Mouse (Mus musculus) G1E (cell line): ENCODE data around the gene Nmnat2. TPM values are rescaled to one million over a fixed set of nuclear protein-coding genes. Genes with fewer than 3 reads are reported as not detected.

Source experiments
- ATAC-seq: 2 replicates; pipeline ENCODE4 v1.8.0; 2016; ENCODE audit warnings: mild to moderate bottlenecking; ENCODE audit not compliant: insufficient number of reproducible peaks, poor library complexity, low FRiP score, severe bottlenecking; ENCODE audit errors: extremely low read depth
- DNase-seq: peaks from one replicate; pipeline ENCODE4 v3.0.0; 2012; ENCODE audit warnings: low spot score
- H3K27me3 ChIP-seq: 2 replicates; pipeline ENCODE4 v1.6.1; 2012; ENCODE audit warnings: mild to moderate bottlenecking, low read length, inconsistent platforms; ENCODE audit not compliant: insufficient read depth
- H3K36me3 ChIP-seq: replicated peaks from 2 replicates; pipeline ENCODE3; 2012; ENCODE audit warnings: mild to moderate bottlenecking, inconsistent platforms
- H3K4me1 ChIP-seq: 2 replicates; pipeline ENCODE4 v1.6.1; 2012; ENCODE audit warnings: low read depth, low read length, inconsistent platforms, mixed read lengths; ENCODE audit not compliant: insufficient read depth
- H3K4me3 ChIP-seq: 2 replicates; pipeline ENCODE4 v1.5.1; 2012; ENCODE audit warnings: low read depth, mild to moderate bottlenecking, inconsistent platforms, low read length, moderate library complexity, mixed read lengths
- H3K9me3 ChIP-seq: replicated peaks from 2 replicates; pipeline ENCODE4 v1.6.1; 2012; ENCODE audit warnings: inconsistent platforms
- CTCF ChIP-seq: IDR thresholded peaks from 2 replicates; pipeline ENCODE4 v1.5.1; 2012; ENCODE audit warnings: low read depth, low read length, inconsistent platforms, mixed read lengths
- GATA1 ChIP-seq: IDR thresholded peaks from 2 replicates; pipeline ENCODE4 v1.6.1; 2012; ENCODE audit warnings: borderline replicate concordance, low read length, inconsistent platforms, mixed read lengths
- GATA2 ChIP-seq: IDR thresholded peaks from 2 replicates; pipeline ENCODE4 v1.6.1; 2012; ENCODE audit warnings: low read depth, low read length, inconsistent platforms, borderline replicate concordance
- POLR2AphosphoS5 ChIP-seq: IDR thresholded peaks from 2 replicates; pipeline ENCODE4 v1.6.1; 2012; ENCODE audit warnings: low read depth, low read length, inconsistent platforms; ENCODE audit not compliant: insufficient replicate concordance
- TAL1 ChIP-seq: conservative IDR thresholded peaks from 2 replicates; pipeline ENCODE4 v1.6.1; 2012; ENCODE audit warnings: low read depth, low read length, inconsistent platforms, mixed read lengths
- polyA plus RNA-seq: library from polyadenylated mRNA; stranded (reverse); fragments of >175 nt; gene quantifications from 2 replicates; pipeline ENCODE4 v1.2.3, GENCODE M21; 2012
- total RNA-seq, 2 experiments: library from RNA; stranded (forward) in 1 of 2; stranded (reverse) in 1 of 2; fragments of 200-1000 nt in 1 of 2; fragments of >200 nt in 1 of 2; fragmentation: Nextera tagmentation in 1 of 2; gene quantifications; 2 replicates each; pipeline ENCODE4 v1.2.3; 2014 to 2017

Nmnat2 gene
- total and polyA plus RNA-seq, 3 experiments = 0.22 TPM; not detected in 2

DNA sequence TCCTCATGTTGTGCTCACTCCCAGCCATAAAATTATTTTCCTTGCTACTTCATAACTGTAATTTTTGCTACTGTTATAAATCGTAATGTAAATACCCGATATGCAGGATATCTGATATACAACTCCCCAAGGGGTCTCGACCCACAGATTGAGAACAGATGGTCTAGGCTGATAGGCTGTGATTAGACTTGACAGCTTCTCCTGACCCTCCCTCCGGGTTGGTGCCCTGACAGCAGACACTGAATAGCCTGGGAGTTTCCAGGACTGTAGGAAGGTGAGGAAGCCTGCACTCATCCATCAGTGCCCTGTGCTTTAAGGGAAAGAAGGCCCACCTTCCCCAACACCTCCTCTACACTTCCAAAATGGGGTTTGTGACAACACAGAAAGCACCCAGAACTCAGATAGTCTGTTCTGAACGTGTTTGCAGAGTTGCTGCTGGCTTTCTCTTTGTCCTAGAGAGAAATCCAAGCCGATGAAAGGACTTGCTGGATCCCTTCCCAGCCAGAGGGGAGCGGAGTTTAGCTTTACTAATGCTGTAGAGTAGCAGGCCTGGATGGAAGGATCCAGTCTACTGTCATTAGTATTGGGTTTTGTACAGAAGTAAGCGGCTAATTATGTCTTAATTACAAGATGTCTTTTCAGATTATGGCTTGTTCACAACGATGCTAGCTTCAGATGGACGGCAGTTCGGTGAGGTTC lies 61.8 kb downstream of the Nmnat2 start:
- H3K36me3 ChIP-seq = no peaks in the 10 kb centered on the region
- no peak overlapping the region for H3K4me3 ChIP-seq
- peaks cover 67% of the 10 kb centered on the region for H3K4me1 ChIP-seq
- DNase-seq = no peak
- no peaks in the 10 kb centered on the region for H3K27me3 ChIP-seq
- TF ChIP-seq GATA2 = no peak
- TF ChIP-seq TAL1 = no peak
- no peak for TF ChIP-seq CTCF
- TF ChIP-seq POLR2AphosphoS5 = no peak
- no peak for TF ChIP-seq GATA1
- H3K9me3 ChIP-seq = peaks cover 6% of the 10 kb centered on the region
- no peak for ATAC-seq

DNA sequence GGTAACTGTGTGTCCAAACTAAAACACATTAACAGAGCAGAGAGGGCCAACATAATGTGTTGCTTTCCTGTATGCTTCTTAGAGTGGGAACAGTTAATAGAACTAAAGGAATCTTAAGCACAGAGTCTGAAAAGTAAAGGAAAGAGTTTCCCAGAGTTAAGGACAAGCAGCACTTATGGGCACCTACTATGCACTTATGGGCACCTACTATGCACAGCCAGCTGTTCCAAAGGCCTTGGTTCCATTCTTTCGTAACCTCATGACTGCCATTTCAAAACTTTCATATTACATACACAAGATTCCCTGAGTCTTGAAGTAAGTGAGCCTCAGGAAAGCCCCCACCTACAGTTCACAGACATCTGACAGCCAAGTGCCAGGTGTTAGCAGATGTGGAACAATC lies 64.3 kb downstream of the Nmnat2 start:
- H3K4me1 ChIP-seq = peaks cover 76% of the 10 kb centered on the region
- H3K9me3 ChIP-seq = no peaks in the 10 kb centered on the region
- no peaks in the 10 kb centered on the region for H3K27me3 ChIP-seq
- no peak for ATAC-seq
- no peak for DNase-seq
- no peaks in the 10 kb centered on the region for H3K36me3 ChIP-seq
- H3K4me3 ChIP-seq = no peak overlapping the region
- TF ChIP-seq GATA1 = no peak
- no peak for TF ChIP-seq CTCF
- TF ChIP-seq TAL1 = no peak
- TF ChIP-seq POLR2AphosphoS5 = no peak
- TF ChIP-seq GATA2 = no peak

DNA sequence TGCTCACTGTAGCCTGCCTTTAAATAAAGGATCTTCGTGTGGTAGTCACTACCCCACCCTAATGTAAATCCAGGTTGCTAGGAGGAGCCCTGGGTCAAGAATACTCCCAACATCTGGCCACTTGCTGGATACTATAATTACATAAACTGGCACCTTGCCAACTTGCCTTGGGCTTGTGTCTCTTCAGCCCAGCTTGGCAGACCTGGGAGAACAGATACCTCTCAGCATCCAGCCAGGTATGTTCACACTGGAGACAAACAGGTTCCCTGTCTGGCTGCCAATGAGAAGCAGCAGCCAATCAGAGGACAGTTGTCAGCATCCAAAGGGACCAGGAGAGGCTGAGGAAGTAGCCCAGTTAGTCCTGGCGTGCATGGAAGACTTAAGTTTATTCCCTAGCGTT lies 64.8 kb downstream of the Nmnat2 start:
- TF ChIP-seq CTCF (no peak), POLR2AphosphoS5 (no peak), GATA2 (no peak), GATA1 (no peak), TAL1 (no peak)
- Histone ChIP-seq H3K27me3 (no peaks in the 10 kb centered on the region), H3K4me3 (no peak overlapping the region), H3K36me3 (no peaks in the 10 kb centered on the region), H3K9me3 (no peaks in the 10 kb centered on the region), H3K4me1 (peaks cover 76% of the 10 kb centered on the region)
- DNase-seq (no peak), ATAC-seq (no peak)

DNA sequence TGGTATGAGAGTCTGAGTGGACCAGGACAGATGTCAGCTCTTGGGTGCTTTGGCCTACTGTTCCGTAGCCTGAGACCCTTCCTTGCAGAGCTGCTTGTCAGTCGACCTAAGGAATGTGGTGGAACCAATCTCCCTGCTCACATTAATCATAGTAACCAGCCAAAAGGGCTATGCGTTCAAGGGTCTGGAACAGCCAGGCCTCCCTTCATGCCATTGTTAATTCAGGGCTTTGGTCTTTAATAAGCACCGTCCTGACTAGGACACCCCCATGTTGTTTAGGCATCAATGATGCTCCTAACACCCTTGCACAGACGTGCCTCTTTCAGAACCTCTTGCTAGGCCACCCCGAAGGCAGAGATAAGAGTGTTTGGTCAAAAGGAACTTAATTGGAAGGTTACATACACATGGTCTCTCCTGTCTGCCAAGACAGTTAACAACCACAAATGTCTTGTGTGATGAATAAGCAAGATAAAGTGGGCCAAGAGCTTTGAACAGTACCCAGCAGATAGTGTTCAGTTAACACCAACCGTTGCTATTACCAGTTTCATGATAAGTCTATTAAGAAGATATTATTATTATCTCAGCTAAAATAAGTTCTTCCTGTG lies 66.3 kb downstream of the Nmnat2 start:
- H3K9me3 ChIP-seq = no peaks in the 10 kb centered on the region
- H3K4me3 ChIP-seq = no peak overlapping the region; the same call in 1 of the 2 replicates
- H3K36me3 ChIP-seq = no peaks in the 10 kb centered on the region
- peak; percentile 75 for DNase-seq
- ATAC-seq = peak; percentile 97
- peaks cover 84% of the 10 kb centered on the region for H3K4me1 ChIP-seq
- TF ChIP-seq TAL1 (peak; percentile 85), GATA2 (no peak), CTCF (no peak)
- H3K27me3 ChIP-seq = no peaks in the 10 kb centered on the region

DNA sequence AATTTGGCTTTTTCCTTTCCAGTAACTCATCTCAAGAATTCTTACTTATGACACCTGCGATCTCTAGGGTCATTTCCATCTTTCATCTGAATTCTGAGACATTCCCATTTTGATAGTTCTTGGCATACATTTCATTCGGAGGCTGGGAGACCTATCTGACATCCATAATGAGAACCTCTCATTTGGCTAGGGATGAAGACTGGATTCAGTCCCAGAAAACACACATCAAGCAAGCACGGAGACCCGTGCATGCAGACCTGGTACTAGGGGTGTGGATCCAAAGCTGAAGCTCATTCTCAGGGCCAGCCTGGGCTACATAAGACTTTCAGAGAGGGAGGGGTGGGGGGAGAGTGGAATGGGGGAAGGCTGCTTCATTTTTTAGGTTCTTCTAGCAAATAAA lies 68.2 kb downstream of the Nmnat2 start:
- Histone ChIP-seq H3K4me1 (peaks cover 88% of the 10 kb centered on the region), H3K27me3 (no peaks in the 10 kb centered on the region), H3K4me3 (no peak overlapping the region), H3K9me3 (no peaks in the 10 kb centered on the region), H3K36me3 (no peaks in the 10 kb centered on the region)
- no peak for DNase-seq
- TF ChIP-seq GATA1 = no peak
- no peak for TF ChIP-seq GATA2
- TF ChIP-seq CTCF = no peak
- TF ChIP-seq POLR2AphosphoS5 = no peak
- no peak for TF ChIP-seq TAL1
- ATAC-seq = no peak

DNA sequence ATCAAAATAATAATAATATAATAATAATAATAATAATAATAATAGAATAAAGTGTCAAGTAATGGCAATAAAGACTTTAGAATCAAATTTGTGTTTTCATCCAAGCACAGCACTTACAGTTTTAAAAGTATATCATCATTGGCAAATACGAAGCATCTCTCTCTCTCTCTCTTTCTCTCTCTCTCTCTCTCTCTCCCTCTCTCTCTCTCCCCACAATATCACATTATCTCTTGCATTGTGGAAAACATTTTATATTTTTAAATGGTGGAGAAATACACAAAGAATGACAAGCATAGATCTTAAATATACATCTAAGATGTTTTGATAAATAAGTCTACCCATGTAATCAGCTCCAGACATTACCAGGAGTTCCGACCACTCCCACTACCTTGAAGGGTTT lies 69.1 kb downstream of the Nmnat2 start:
- Histone ChIP-seq H3K4me1 (peaks cover 82% of the 10 kb centered on the region), H3K27me3 (no peaks in the 10 kb centered on the region), H3K9me3 (no peaks in the 10 kb centered on the region), H3K36me3 (no peaks in the 10 kb centered on the region), H3K4me3 (no peak overlapping the region)
- TF ChIP-seq POLR2AphosphoS5 (no peak), CTCF (no peak), GATA2 (no peak), TAL1 (no peak), GATA1 (no peak)
- no peak for DNase-seq
- no peak for ATAC-seq
